Mouse (Mus musculus): ENCODE measurements at regions not wholly inside any gene's neighbourhood (a gene's known extent, or its start where the extent isn't known, plus 50 kb on each side); places are given as distances from the start of the nearest gene placed in this dataset.

- Histone ChIP-seq H3K27ac (ENCODE audit: low read depth, low read length) (no peak overlapping the region), H3K4me1 (replicated peaks; ENCODE audit: control insufficient read depth, insufficient read depth, low read length) (no peaks in the 10 kb centered on the region), H3K9ac (ENCODE audit: low read depth, low read length) (no peak overlapping the region), H3K36me3 (ENCODE audit: control insufficient read depth, insufficient read depth, low read length) (no peaks in the 10 kb centered on the region), H3K27me3 (ENCODE audit: control insufficient read depth, insufficient read depth, low read length) (no peaks in the 10 kb centered on the region), H3K4me2 (replicated peaks; ENCODE audit: low read depth, low read length) (no peak overlapping the region), H3K4me3 (ENCODE audit: low read depth, low read length) (no peak overlapping the region), H3K9me3 (ENCODE audit: control insufficient read depth, low read length) (no peaks in the 10 kb centered on the region)
- no peak for DNase-seq (ENCODE audit: low spot score)
- ATAC-seq (ENCODE audit: low FRiP score): no peak
- WGBS: 77% methylated on average over 4 of the region's 4 CpGs
Measured at GRCm38 (mm10) chr2:148581666-148582065, 90.7 kb upstream of the Nxt1 start.

GRCm38 (mm10) chr2:148580286-148580966 lies 92.0 kb upstream of the Nxt1 start:
- ATAC-seq (ENCODE audit: low FRiP score) (peak; percentile 63; the same call in 1 of the 2 replicates), DNase-seq (ENCODE audit: low spot score) (peak; percentile 48)
- Histone ChIP-seq H3K27me3 (ENCODE audit: control insufficient read depth, insufficient read depth, low read length) (no peaks in the 10 kb centered on the region), H3K9ac (ENCODE audit: low read depth, low read length) (no peak overlapping the region), H3K4me2 (replicated peaks; ENCODE audit: low read depth, low read length) (no peak overlapping the region), H3K36me3 (ENCODE audit: control insufficient read depth, insufficient read depth, low read length) (no peaks in the 10 kb centered on the region), H3K9me3 (ENCODE audit: control insufficient read depth, low read length) (no peaks in the 10 kb centered on the region), H3K4me3 (ENCODE audit: low read depth, low read length) (no peak overlapping the region), H3K27ac (ENCODE audit: low read depth, low read length) (no peak overlapping the region), H3K4me1 (replicated peaks; ENCODE audit: control insufficient read depth, insufficient read depth, low read length) (no peaks in the 10 kb centered on the region)
- WGBS: 42% methylated on average over 7 of the region's 7 CpGs

- Histone ChIP-seq H3K4me1 (replicated peaks; ENCODE audit: control insufficient read depth, insufficient read depth, low read length) (no peaks in the 10 kb centered on the region), H3K27ac (ENCODE audit: low read depth, low read length) (no peak overlapping the region), H3K9ac (ENCODE audit: low read depth, low read length) (no peak overlapping the region), H3K27me3 (ENCODE audit: control insufficient read depth, insufficient read depth, low read length) (no peaks in the 10 kb centered on the region), H3K36me3 (ENCODE audit: control insufficient read depth, insufficient read depth, low read length) (no peaks in the 10 kb centered on the region), H3K9me3 (ENCODE audit: control insufficient read depth, low read length) (no peaks in the 10 kb centered on the region), H3K4me3 (ENCODE audit: low read depth, low read length) (no peak overlapping the region), H3K4me2 (replicated peaks; ENCODE audit: low read depth, low read length) (no peak overlapping the region)
- 50% methylated on average over 2 of the region's 2 CpGs for WGBS
- no peak for ATAC-seq (ENCODE audit: low FRiP score)
- no peak for DNase-seq (ENCODE audit: low spot score)
Measured at GRCm38 (mm10) chr2:148579564-148579963, 92.8 kb upstream of the Nxt1 start.

- H3K4me1 ChIP-seq (replicated peaks; ENCODE audit: control insufficient read depth, insufficient read depth, low read length): no peaks in the 10 kb centered on the region
- no peak overlapping the region for H3K27ac ChIP-seq (ENCODE audit: low read depth, low read length)
- H3K9me3 ChIP-seq (ENCODE audit: control insufficient read depth, low read length): no peaks in the 10 kb centered on the region
- H3K36me3 ChIP-seq (ENCODE audit: control insufficient read depth, insufficient read depth, low read length): no peaks in the 10 kb centered on the region
- H3K9ac ChIP-seq (ENCODE audit: low read depth, low read length): no peak overlapping the region
- DNase-seq (ENCODE audit: low spot score) (no peak), ATAC-seq (ENCODE audit: low FRiP score) (no peak)
- no peaks in the 10 kb centered on the region for H3K27me3 ChIP-seq (ENCODE audit: control insufficient read depth, insufficient read depth, low read length)
- WGBS: 84% methylated on average over 5 of the region's 5 CpGs
- H3K4me3 ChIP-seq (ENCODE audit: low read depth, low read length): no peak overlapping the region
- H3K4me2 ChIP-seq (replicated peaks; ENCODE audit: low read depth, low read length): no peak overlapping the region
Measured at GRCm38 (mm10) chr2:148579027-148579426, 93.4 kb upstream of the Nxt1 start.

GRCm38 (mm10) chr2:148578176-148578575 lies 94.2 kb upstream of the Nxt1 start:
- no peak overlapping the region for H3K27ac ChIP-seq (ENCODE audit: low read depth, low read length)
- H3K9ac ChIP-seq (ENCODE audit: low read depth, low read length): no peak overlapping the region
- DNase-seq (ENCODE audit: low spot score) (no peak), ATAC-seq (ENCODE audit: low FRiP score) (no peak)
- no peak overlapping the region for H3K4me2 ChIP-seq (replicated peaks; ENCODE audit: low read depth, low read length)
- H3K36me3 ChIP-seq (ENCODE audit: control insufficient read depth, insufficient read depth, low read length): no peaks in the 10 kb centered on the region
- no peaks in the 10 kb centered on the region for H3K9me3 ChIP-seq (ENCODE audit: control insufficient read depth, low read length)
- H3K4me1 ChIP-seq (replicated peaks; ENCODE audit: control insufficient read depth, insufficient read depth, low read length): no peaks in the 10 kb centered on the region
- H3K4me3 ChIP-seq (ENCODE audit: low read depth, low read length): no peak overlapping the region
- 73% methylated on average over 2 of the region's 2 CpGs for WGBS
- H3K27me3 ChIP-seq (ENCODE audit: control insufficient read depth, insufficient read depth, low read length): no peaks in the 10 kb centered on the region

GRCm38 (mm10) chr2:148575433-148575832 lies 97.0 kb upstream of the Nxt1 start:
- Histone ChIP-seq H3K27ac (ENCODE audit: low read depth, low read length) (no peak overlapping the region), H3K9ac (ENCODE audit: low read depth, low read length) (no peak overlapping the region), H3K4me3 (ENCODE audit: low read depth, low read length) (no peak overlapping the region), H3K4me1 (replicated peaks; ENCODE audit: control insufficient read depth, insufficient read depth, low read length) (no peaks in the 10 kb centered on the region), H3K9me3 (ENCODE audit: control insufficient read depth, low read length) (no peaks in the 10 kb centered on the region), H3K27me3 (ENCODE audit: control insufficient read depth, insufficient read depth, low read length) (no peaks in the 10 kb centered on the region), H3K4me2 (replicated peaks; ENCODE audit: low read depth, low read length) (no peak overlapping the region), H3K36me3 (ENCODE audit: control insufficient read depth, insufficient read depth, low read length) (no peaks in the 10 kb centered on the region)
- 89% methylated on average over 3 of the region's 3 CpGs for whole genome bisulfite sequencing
- ATAC-seq (ENCODE audit: low FRiP score): no peak
- DNase-seq (ENCODE audit: low spot score): no peak

GRCm38 (mm10) chr2:148572165-148572564 lies 100.2 kb upstream of the Nxt1 start:
- ATAC-seq (ENCODE audit: low FRiP score): 0 out of 2 replicates have a peak, but pooled peaks have one; percentile 64
- 16% methylated on average over 1 of the region's 1 CpGs for WGBS
- no peaks in the 10 kb centered on the region for H3K9me3 ChIP-seq (ENCODE audit: control insufficient read depth, low read length)

GRCm38 (mm10) chr2:148571616-148572015 lies 100.8 kb upstream of the Nxt1 start:
- WGBS: 93% methylated on average over 1 of the region's 1 CpGs

More at GRCm38 (mm10) chr2:148572165-148572564, 100.2 kb upstream of the Nxt1 start:
- no peaks in the 10 kb centered on the region for H3K4me1 ChIP-seq (replicated peaks; ENCODE audit: control insufficient read depth, insufficient read depth, low read length)
- no peaks in the 10 kb centered on the region for H3K36me3 ChIP-seq (ENCODE audit: control insufficient read depth, insufficient read depth, low read length)
- H3K9ac ChIP-seq (ENCODE audit: low read depth, low read length): no peak overlapping the region
- H3K4me2 ChIP-seq (replicated peaks; ENCODE audit: low read depth, low read length): no peak overlapping the region
- H3K27me3 ChIP-seq (ENCODE audit: control insufficient read depth, insufficient read depth, low read length): no peaks in the 10 kb centered on the region
- no peak overlapping the region for H3K27ac ChIP-seq (ENCODE audit: low read depth, low read length)
- DNase-seq (ENCODE audit: low spot score): peak; percentile 71
- no peak overlapping the region for H3K4me3 ChIP-seq (ENCODE audit: low read depth, low read length)

GRCm38 (mm10) chr2:148571018-148571417 lies 101.4 kb upstream of the Nxt1 start:
- Histone ChIP-seq H3K27ac (ENCODE audit: low read depth, low read length) (no peak overlapping the region), H3K4me2 (replicated peaks; ENCODE audit: low read depth, low read length) (no peak overlapping the region), H3K36me3 (ENCODE audit: control insufficient read depth, insufficient read depth, low read length) (no peaks in the 10 kb centered on the region), H3K9ac (ENCODE audit: low read depth, low read length) (no peak overlapping the region), H3K9me3 (ENCODE audit: control insufficient read depth, low read length) (no peaks in the 10 kb centered on the region), H3K27me3 (ENCODE audit: control insufficient read depth, insufficient read depth, low read length) (no peaks in the 10 kb centered on the region), H3K4me1 (replicated peaks; ENCODE audit: control insufficient read depth, insufficient read depth, low read length) (no peaks in the 10 kb centered on the region), H3K4me3 (ENCODE audit: low read depth, low read length) (no peak overlapping the region)
- ATAC-seq (ENCODE audit: low FRiP score) (no peak), DNase-seq (ENCODE audit: low spot score) (no peak)
- 87% methylated on average over 5 of the region's 5 CpGs for WGBS

More at GRCm38 (mm10) chr2:148571616-148572015, 100.8 kb upstream of the Nxt1 start:
- Histone ChIP-seq H3K4me2 (replicated peaks; ENCODE audit: low read depth, low read length) (no peak overlapping the region), H3K9me3 (ENCODE audit: control insufficient read depth, low read length) (no peaks in the 10 kb centered on the region), H3K36me3 (ENCODE audit: control insufficient read depth, insufficient read depth, low read length) (no peaks in the 10 kb centered on the region), H3K27ac (ENCODE audit: low read depth, low read length) (no peak overlapping the region), H3K9ac (ENCODE audit: low read depth, low read length) (no peak overlapping the region), H3K4me1 (replicated peaks; ENCODE audit: control insufficient read depth, insufficient read depth, low read length) (no peaks in the 10 kb centered on the region), H3K4me3 (ENCODE audit: low read depth, low read length) (no peak overlapping the region), H3K27me3 (ENCODE audit: control insufficient read depth, insufficient read depth, low read length) (no peaks in the 10 kb centered on the region)
- no peak for DNase-seq (ENCODE audit: low spot score)
- no peak for ATAC-seq (ENCODE audit: low FRiP score)
